Mouse (Mus musculus): ENCODE measurements around the gene Rfx1. TPM values are rescaled to one million over a fixed set of nuclear protein-coding genes. Genes with fewer than 3 reads are reported as not detected.
A peak's percentile ranks its signal among the peaks of the same experiment; 100 is the strongest.

The Rfx1 gene
- polyA plus RNA-seq, 1 experiment from 2014 or later: 11.3 TPM

DNA sequence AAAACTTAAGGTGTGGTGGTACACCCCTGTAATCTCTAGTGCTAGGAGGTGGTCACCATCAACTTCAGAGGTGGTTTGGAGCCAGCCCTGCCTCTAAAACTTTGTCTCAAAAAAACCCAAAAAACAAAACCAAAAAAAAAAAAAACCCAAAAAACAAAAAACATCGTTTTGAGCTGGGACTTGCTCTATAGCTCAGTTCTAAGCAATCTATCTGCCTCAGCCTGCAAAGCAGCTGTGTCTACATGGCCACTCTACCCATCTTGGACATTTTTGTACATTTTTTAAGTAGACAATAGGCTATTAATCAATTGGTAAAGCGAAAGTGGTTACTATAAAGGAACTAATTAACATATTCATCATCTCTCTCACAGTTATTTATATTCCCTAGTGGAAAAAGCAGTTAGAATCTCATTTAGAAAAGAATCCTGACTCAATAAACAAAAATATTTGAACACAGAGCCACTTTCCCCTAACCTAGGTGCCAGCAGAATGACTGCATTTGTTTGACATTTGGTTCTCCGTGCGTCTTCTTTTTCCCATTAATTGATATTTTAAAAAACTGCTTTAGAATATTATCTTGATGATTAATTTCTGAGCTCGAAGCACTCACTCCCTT is 1.1 kb upstream of the Rfx1 start:
- Histone ChIP-seq H3K27ac (peak overlapping the region; percentile 96), H3K4me3 (peak overlapping the region; percentile 86), H3K9me3 (replicated peaks) (no peaks in the 10 kb centered on the region), H3K36me3 (no peaks in the 10 kb centered on the region), H3K4me1 (peaks cover 38% of the 10 kb centered on the region), H3K27me3 (ENCODE audit: low read depth, poor library complexity, severe bottlenecking) (no peaks in the 10 kb centered on the region)
- no peak for DNase-seq (ENCODE audit: low spot score)
- 32% methylated on average over 5 of the region's 5 CpGs for WGBS

DNA sequence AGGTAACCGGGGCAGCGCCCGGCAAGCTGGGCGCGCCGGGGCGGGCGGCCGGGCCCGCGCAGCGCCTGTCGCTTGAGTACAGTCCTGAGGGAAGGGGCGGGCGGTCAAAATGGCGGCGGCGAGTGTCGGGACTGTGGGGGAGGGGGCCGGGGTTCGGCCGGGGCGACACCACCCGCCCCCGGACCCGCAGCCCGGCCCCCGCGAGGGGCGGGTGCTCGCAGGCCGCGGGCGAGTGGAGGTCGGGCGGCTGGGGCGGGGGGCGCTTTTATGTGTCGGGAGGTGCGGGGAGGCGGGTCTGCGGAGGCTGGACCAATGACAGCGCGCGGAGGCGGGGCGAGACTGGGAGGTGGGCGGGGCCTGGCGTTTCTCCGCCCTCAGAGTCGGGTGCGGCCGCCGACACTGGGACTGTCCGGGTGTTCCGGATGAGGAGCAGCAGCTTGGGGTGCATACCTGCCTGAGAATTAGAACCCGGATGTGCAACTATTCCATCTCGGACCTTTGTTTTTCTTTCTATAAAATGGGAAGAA is 476 bp downstream of the Rfx1 start:
- under 1% methylated on average over 57 of the region's 58 CpGs for WGBS
- DNase-seq (ENCODE audit: low spot score): peak; percentile 97
- Histone ChIP-seq H3K36me3 (no peaks in the 10 kb centered on the region), H3K4me1 (peaks cover 41% of the 10 kb centered on the region), H3K4me3 (peak overlapping the region; percentile 86), H3K27me3 (ENCODE audit: low read depth, poor library complexity, severe bottlenecking) (no peaks in the 10 kb centered on the region), H3K9me3 (replicated peaks) (no peaks in the 10 kb centered on the region), H3K27ac (peak overlapping the region; percentile 96)

DNA sequence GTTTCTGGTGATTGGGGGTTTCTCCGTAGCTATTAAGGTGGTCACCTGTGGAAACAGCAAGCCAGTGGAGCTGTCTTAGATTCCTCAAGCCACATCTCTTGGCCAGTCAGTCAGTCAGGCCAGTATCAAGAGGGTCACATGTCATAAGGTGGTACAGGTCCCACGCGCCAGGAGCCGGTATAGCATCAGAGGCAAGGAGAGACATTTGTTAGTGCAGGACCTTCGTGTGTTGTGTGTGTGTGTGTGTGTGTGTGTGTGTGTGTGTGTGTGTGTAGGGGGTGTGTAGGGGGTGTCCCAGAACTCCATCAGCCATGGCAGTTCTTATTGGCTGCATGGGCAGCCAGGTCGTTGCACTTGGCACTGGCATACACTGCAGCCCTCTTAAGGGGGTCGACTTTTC is 1.3 kb downstream of the Rfx1 start:
- Histone ChIP-seq H3K36me3 (no peaks in the 10 kb centered on the region), H3K9me3 (replicated peaks) (no peaks in the 10 kb centered on the region), H3K27me3 (ENCODE audit: low read depth, poor library complexity, severe bottlenecking) (no peaks in the 10 kb centered on the region), H3K4me3 (peak overlapping the region; percentile 86), H3K27ac (no peak overlapping the region; the same call in 1 of the 2 replicates), H3K4me1 (peaks cover 48% of the 10 kb centered on the region)
- 85% methylated on average over 7 of the region's 7 CpGs for WGBS
- DNase-seq (ENCODE audit: low spot score): no peak

DNA sequence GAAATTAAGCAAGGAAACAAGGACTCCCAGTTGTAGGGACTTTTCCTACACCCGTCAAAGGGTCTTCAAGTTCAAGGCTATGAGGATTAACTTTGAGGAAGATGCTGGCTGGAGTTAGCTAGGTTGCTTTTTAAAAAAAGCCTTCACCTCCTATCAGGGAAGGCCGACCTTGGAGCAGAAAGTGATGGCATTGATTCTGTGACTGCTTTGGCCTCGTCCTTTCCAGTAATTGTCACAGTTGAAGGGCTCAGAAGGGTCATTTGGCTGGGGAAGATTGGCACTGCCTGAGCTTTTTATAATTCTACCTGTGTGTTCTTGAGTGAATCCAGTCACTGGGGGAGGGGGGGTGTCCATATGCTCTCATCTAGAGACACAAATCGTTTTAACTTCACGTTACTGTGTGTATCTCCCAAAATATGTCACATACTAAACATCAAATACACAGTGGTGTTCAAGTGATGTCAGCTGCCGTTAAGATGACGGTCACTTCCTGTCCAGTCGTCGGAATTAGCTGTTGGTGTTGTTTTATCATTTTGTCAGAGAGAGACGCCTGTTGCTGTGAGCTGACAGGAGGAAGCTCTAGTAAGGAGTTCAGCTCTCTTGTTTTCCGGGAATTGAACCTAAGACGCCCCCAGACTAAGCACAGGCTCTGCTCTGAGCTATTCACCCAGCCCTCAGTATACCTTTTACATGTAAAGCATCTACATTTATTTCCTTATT is 1.8 kb downstream of the Rfx1 start:
- DNase-seq (ENCODE audit: low spot score): no peak
- H3K4me1 ChIP-seq: peaks cover 52% of the 10 kb centered on the region
- WGBS: 59% methylated on average over 12 of the region's 12 CpGs
- no peaks in the 10 kb centered on the region for H3K36me3 ChIP-seq
- no peaks in the 10 kb centered on the region for H3K27me3 ChIP-seq (ENCODE audit: low read depth, poor library complexity, severe bottlenecking)
- H3K9me3 ChIP-seq (replicated peaks): no peaks in the 10 kb centered on the region
- H3K4me3 ChIP-seq: 0 out of 2 replicates have a peak overlapping the region, but pooled peaks have one; percentile 1
- H3K27ac ChIP-seq: no peak overlapping the region

DNA sequence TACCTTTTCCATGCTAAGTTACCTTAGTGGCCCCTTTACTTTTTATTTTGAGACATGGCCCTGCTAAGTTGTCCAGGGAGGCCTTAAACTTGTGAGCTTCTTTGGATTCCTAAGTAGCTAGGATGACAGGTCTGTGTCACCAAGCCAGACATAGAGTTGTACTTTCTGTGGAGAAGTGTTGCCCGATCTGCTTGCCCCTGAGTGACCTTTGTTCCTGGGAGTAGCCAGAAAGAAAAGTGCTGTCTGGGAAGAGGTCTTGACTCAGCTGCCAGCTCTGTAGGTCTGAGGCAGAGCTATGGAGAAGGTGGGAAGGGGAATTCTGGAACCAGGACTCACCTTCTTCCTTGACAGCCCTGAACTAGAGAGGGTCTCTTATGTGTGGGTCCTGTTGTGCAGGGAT is 2.5 kb downstream of the Rfx1 start:
- H3K27ac ChIP-seq: no peak overlapping the region
- peaks cover 5% of the 10 kb centered on the region for H3K36me3 ChIP-seq
- H3K9me3 ChIP-seq (replicated peaks): no peaks in the 10 kb centered on the region
- 58% methylated on average over 1 of the region's 1 CpGs for WGBS
- no peaks in the 10 kb centered on the region for H3K27me3 ChIP-seq (ENCODE audit: low read depth, poor library complexity, severe bottlenecking)
- no peak overlapping the region for H3K4me3 ChIP-seq
- peaks cover 56% of the 10 kb centered on the region for H3K4me1 ChIP-seq
- no peak for DNase-seq (ENCODE audit: low spot score)

GRCm38 (mm10) chr8:84069750-84070149 is 3.1 kb downstream of the Rfx1 start:
- no peaks in the 10 kb centered on the region for H3K27me3 ChIP-seq (ENCODE audit: low read depth, poor library complexity, severe bottlenecking)
- peaks cover 11% of the 10 kb centered on the region for H3K36me3 ChIP-seq
- peaks cover 56% of the 10 kb centered on the region for H3K4me1 ChIP-seq
- DNase-seq (ENCODE audit: low spot score): no peak
- H3K9me3 ChIP-seq (replicated peaks): no peaks in the 10 kb centered on the region
- no peak overlapping the region for H3K4me3 ChIP-seq
- no peak overlapping the region for H3K27ac ChIP-seq
- 85% methylated on average over 2 of the region's 2 CpGs for WGBS

- Histone ChIP-seq H3K9me3 (replicated peaks) (no peaks in the 10 kb centered on the region), H3K27me3 (ENCODE audit: low read depth, poor library complexity, severe bottlenecking) (no peaks in the 10 kb centered on the region), H3K36me3 (peaks cover 16% of the 10 kb centered on the region), H3K4me1 (peaks cover 57% of the 10 kb centered on the region), H3K4me3 (no peak overlapping the region), H3K27ac (no peak overlapping the region)
- no peak for DNase-seq (ENCODE audit: low spot score)
- WGBS: 84% methylated on average over 5 of the region's 5 CpGs
Observed at GRCm38 (mm10) chr8:84070241-84070640, 3.6 kb downstream of the Rfx1 start.

DNA sequence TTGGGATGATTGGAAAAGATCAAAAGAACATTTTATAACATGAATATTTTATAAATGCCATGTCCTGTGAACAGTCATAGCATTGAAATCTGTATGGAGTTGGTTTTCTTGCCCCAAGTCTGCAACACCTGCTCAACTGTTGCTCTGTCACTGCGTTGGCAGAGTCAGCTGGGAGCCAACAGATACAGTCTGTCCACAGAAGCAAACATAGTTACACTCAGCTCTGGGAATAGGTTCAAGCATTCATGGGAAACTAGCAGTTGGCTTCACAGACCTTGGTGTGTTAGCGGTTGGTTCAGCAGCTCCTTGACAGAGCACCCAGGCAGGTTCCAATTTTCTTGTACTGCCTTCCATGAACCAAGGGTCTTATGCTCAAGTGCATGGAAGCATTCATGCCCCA is 4.0 kb downstream of the Rfx1 start:
- peaks cover 59% of the 10 kb centered on the region for H3K4me1 ChIP-seq
- no peaks in the 10 kb centered on the region for H3K27me3 ChIP-seq (ENCODE audit: low read depth, poor library complexity, severe bottlenecking)
- no peak for DNase-seq (ENCODE audit: low spot score)
- H3K36me3 ChIP-seq: peaks cover 20% of the 10 kb centered on the region
- no peak overlapping the region for H3K27ac ChIP-seq
- H3K9me3 ChIP-seq (replicated peaks): no peaks in the 10 kb centered on the region
- H3K4me3 ChIP-seq: no peak overlapping the region
- 94% methylated on average over 2 of the region's 2 CpGs for WGBS

DNA sequence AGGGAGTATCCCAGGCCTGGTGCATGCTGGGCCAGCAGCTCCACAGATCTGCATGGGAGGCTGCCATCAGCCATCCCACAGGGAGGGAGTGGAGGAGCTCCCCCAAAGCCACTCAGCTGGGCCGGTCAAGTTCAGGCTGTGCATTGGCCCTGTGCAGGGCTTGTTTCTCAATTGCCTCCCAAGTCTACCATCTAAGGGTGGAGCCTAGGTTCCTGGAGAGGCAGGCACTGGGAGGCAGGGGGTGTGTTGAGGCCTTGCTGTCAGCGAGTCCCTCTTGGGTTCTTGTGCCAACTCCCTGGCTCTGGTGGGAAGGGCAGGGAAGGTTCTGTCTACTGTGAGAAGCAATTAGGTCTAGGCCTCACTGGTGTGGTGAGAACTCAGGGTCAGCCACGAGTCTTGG is 5.3 kb downstream of the Rfx1 start:
- H3K27ac ChIP-seq: no peak overlapping the region
- H3K4me1 ChIP-seq: peaks cover 69% of the 10 kb centered on the region
- H3K4me3 ChIP-seq: no peak overlapping the region
- H3K36me3 ChIP-seq: peaks cover 32% of the 10 kb centered on the region
- no peaks in the 10 kb centered on the region for H3K9me3 ChIP-seq (replicated peaks)
- 70% methylated on average over 3 of the region's 3 CpGs for WGBS
- no peak for DNase-seq (ENCODE audit: low spot score)
- H3K27me3 ChIP-seq (ENCODE audit: low read depth, poor library complexity, severe bottlenecking): no peaks in the 10 kb centered on the region

DNA sequence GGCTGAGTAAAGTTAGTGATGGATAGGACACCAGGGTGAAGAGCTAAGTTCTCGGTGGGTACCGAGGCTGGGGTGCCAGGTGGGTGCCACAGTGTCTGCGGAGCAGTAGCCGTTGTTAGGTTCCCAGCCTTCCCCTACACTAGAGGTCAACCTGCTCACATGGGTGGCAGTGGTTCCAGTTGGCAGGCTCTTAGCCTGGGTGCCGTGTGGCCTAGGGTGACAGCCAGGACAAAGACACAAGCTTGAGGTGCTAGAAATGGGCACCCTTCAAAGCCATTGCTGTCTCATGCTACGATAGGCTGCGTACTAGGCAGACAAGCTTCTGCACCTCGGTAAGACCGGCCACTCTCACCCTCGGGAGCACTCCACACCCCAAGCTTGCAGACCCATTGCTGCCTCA is 5.7 kb downstream of the Rfx1 start:
- Histone ChIP-seq H3K27ac (no peak overlapping the region), H3K36me3 (peaks cover 36% of the 10 kb centered on the region), H3K4me3 (no peak overlapping the region), H3K27me3 (ENCODE audit: low read depth, poor library complexity, severe bottlenecking) (no peaks in the 10 kb centered on the region), H3K9me3 (replicated peaks) (no peaks in the 10 kb centered on the region), H3K4me1 (peaks cover 69% of the 10 kb centered on the region)
- 92% methylated on average over 10 of the region's 10 CpGs for WGBS
- no peak for DNase-seq (ENCODE audit: low spot score)

- no peak for DNase-seq (ENCODE audit: low spot score)
- H3K36me3 ChIP-seq: peaks cover 46% of the 10 kb centered on the region
- peaks cover 58% of the 10 kb centered on the region for H3K4me1 ChIP-seq
- H3K4me3 ChIP-seq: no peak overlapping the region
- no peaks in the 10 kb centered on the region for H3K9me3 ChIP-seq (replicated peaks)
- no peaks in the 10 kb centered on the region for H3K27me3 ChIP-seq (ENCODE audit: low read depth, poor library complexity, severe bottlenecking)
- no peak overlapping the region for H3K27ac ChIP-seq
- 69% methylated on average over 10 of the region's 10 CpGs for WGBS
Observed at GRCm38 (mm10) chr8:84073230-84073976, 6.8 kb downstream of the Rfx1 start.

- Histone ChIP-seq H3K9me3 (replicated peaks) (no peaks in the 10 kb centered on the region), H3K36me3 (peaks cover 73% of the 10 kb centered on the region), H3K27ac (no peak overlapping the region), H3K4me1 (peaks cover 39% of the 10 kb centered on the region), H3K4me3 (no peak overlapping the region), H3K27me3 (ENCODE audit: low read depth, poor library complexity, severe bottlenecking) (no peaks in the 10 kb centered on the region)
- WGBS: 97% methylated on average over 1 of the region's 1 CpGs
- no peak for DNase-seq (ENCODE audit: low spot score)
Observed at GRCm38 (mm10) chr8:84076412-84076811, 9.8 kb downstream of the Rfx1 start.

DNA sequence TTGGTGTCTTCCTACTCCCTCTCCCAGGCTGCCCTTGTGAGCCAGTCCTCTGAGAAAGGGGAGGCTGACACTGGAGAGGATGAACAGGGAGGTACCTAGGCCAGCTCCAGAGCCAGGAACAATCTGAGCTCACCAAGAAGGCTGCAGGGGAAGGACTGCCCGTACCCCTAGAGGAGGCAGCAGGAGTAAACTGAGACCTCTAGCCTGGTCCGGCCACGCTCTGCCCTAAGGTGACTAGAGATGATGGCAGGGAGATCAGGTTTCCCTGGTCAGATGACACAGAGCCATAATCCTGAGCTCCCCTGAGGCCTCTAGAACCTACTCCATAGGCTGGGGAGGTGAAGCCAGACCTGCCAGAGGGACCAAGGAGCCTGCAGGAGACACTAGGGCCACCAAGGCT is 10.2 kb downstream of the Rfx1 start:
- WGBS: 42% methylated on average over 3 of the region's 3 CpGs
- no peaks in the 10 kb centered on the region for H3K9me3 ChIP-seq (replicated peaks)

More for the DNA sequence above, 10.2 kb downstream of the Rfx1 start:
- 0 out of 2 replicates have a peak overlapping the region, but pooled peaks have one; percentile 11 for H3K27ac ChIP-seq
- peaks cover 38% of the 10 kb centered on the region for H3K4me1 ChIP-seq
- no peak for DNase-seq (ENCODE audit: low spot score)
- no peaks in the 10 kb centered on the region for H3K27me3 ChIP-seq (ENCODE audit: low read depth, poor library complexity, severe bottlenecking)
- no peak overlapping the region for H3K4me3 ChIP-seq
- peaks cover 75% of the 10 kb centered on the region for H3K36me3 ChIP-seq

All from limb, embryonic 10.5 days (tissue).